Mouse (Mus musculus) neural tube, postnatal 0 days (tissue): ENCODE measurements around the gene Esp36. TPM values are rescaled to one million over a fixed set of nuclear protein-coding genes. Genes with fewer than 3 reads are reported as not detected.

Source experiments
- polyA plus RNA-seq: library from polyadenylated mRNA; unstranded; fragments of >200 nt; fragmentation: Nextera tagmentation; extraction: Ambion mirVana; gene quantifications from 2 replicates; pipeline ENCODE4 v1.2.1, GENCODE M21; 2015

Esp36 gene
- not detected in 2 replicates for polyA plus RNA-seq

GRCm38 (mm10) chr17:38420085-38420484, at the start of gene Esp36:
Gene Esp36, minus strand, starts transcription at chr17:38420185.

Other genes with a start within 250 kb of the Esp36 start
- not detected in 2 replicates for gene Olfr134, start 248.8 kb downstream of the Esp36 start, polyA plus RNA-seq
- not detected in 2 replicates for gene Olfr135, start 215.8 kb downstream of the Esp36 start, polyA plus RNA-seq
- gene Olfr138, start 159.2 kb downstream of the Esp36 start, polyA plus RNA-seq, result not detected in 2 replicates
- gene Olfr137, start 112.6 kb downstream of the Esp36 start, polyA plus RNA-seq, result not detected in 2 replicates
- not detected in 2 replicates for gene Olfr136, start 90.4 kb downstream of the Esp36 start, polyA plus RNA-seq
- gene Esp34, start 134.0 kb upstream of the Esp36 start, polyA plus RNA-seq, result not detected in 2 replicates
- not detected in 2 replicates for gene Esp31, start 219.3 kb upstream of the Esp36 start, polyA plus RNA-seq